17 mouse cellular contexts compared by ENCODE assay signal in genomic region chr19:32406717-32407116, GRCm38 (mm10). TPM values are rescaled to one million over a fixed set of nuclear protein-coding genes. Genes with fewer than 3 reads are reported as not detected.
DNase-seq lines count a peak whose midpoint lies in the region; ATAC-seq and TF ChIP-seq lines count a peak whose summit lies in the region.
"Had no signal": no experiment of that assay in that cellular context is flagged by ENCODE, and none has a peak within 500 bp of the region (broad histone marks: within the 10 kb centered on the region; RNA-seq: fewer than 3 reads in every experiment).

No protein-coding gene starts in this region.

- 65% methylated on average over 7 of the region's 7 CpGs for WGBS in intestine, embryonic 16.5 days

- no peaks in the 10 kb centered on the region for H3K36me3 ChIP-seq in CH12.LX (replicated peaks in 1 of 2; ENCODE audit: control insufficient read depth in 1 of 2, insufficient read depth in 1 of 2, low read length in 1 of 2)
- H3K36me3 ChIP-seq in intestine, embryonic 16.5 days (ENCODE audit: control insufficient read depth, insufficient read depth, low read length) = no peaks in the 10 kb centered on the region
- H3K36me3 ChIP-seq: hindbrain, embryonic 13.5 days; lung, embryonic 15.5 days had no signal

- H3K27ac ChIP-seq in CH12.LX (ENCODE audit: insufficient read depth, low read depth) = no peak overlapping the region
- H3K27ac ChIP-seq in intestine, embryonic 16.5 days (ENCODE audit: low read length) = no peak overlapping the region
- H3K27ac ChIP-seq: hindbrain, embryonic 13.5 days; lung, embryonic 15.5 days had no signal

- peaks cover 3 to 21% of the 10 kb centered on the region in 2 experiments; a peak in 3 of 4 replicates for H3K4me1 ChIP-seq in CH12.LX (ENCODE audit: control insufficient read depth in 1 of 2, insufficient read depth in 2 of 2)
- no peaks in the 10 kb centered on the region for H3K4me1 ChIP-seq in intestine, embryonic 16.5 days (ENCODE audit: control insufficient read depth, insufficient read depth, low read length)
- H3K4me1 ChIP-seq: hindbrain, embryonic 13.5 days; lung, embryonic 15.5 days had no signal

- peak; percentile 60 to 64 for DNase-seq in B cell, adult 2 months
- peak; percentile 37 for DNase-seq in CH12.LX (ENCODE audit: extremely low read depth)
- peak; percentile 68 for DNase-seq in thymus, postnatal 14 days
- no peak for DNase-seq in yolk sac, embryonic 10.5 days (ENCODE audit: low spot score)
- DNase-seq in urinary bladder, postnatal 4 days (ENCODE audit: low spot score in 2 of 2) = no peak
- DNase-seq: adrenal gland, adult 8-10 months; cerebellum, adult 18-20 months; forebrain, postnatal 0 days; gastrocnemius, postnatal 10 days; kidney, adult 11 months; kidney, postnatal 14 days had no signal

- no peak for TF ChIP-seq EP300 in CH12.LX (IDR thresholded peaks at IDR 0.05; ENCODE audit: low read length)

- TF ChIP-seq CTCF in CH12.LX (conservative IDR thresholded peaks at IDR 0.05 in 1 of 2, IDR thresholded peaks at IDR 0.05 in 1 of 2; ENCODE audit: low read depth in 2 of 2, low read length in 2 of 2) = no peak

- no peaks in the 10 kb centered on the region for H3K27me3 ChIP-seq in CH12.LX (replicated peaks)
- no peaks in the 10 kb centered on the region for H3K27me3 ChIP-seq in intestine, embryonic 16.5 days (replicated peaks; ENCODE audit: control insufficient read depth, insufficient read depth, low read length)
- H3K27me3 ChIP-seq: hindbrain, embryonic 13.5 days; lung, embryonic 15.5 days had no signal

- H3K9me3 ChIP-seq in CH12.LX (replicated peaks; ENCODE audit: low read length) = no peaks in the 10 kb centered on the region
- H3K9me3 ChIP-seq in intestine, embryonic 16.5 days (ENCODE audit: control insufficient read depth, low read length) = no peaks in the 10 kb centered on the region
- H3K9me3 ChIP-seq: hindbrain, embryonic 13.5 days; lung, embryonic 15.5 days; megakaryocyte, embryonic 14.5 days had no signal

- H3K79me2 ChIP-seq in CH12.LX (replicated peaks; ENCODE audit: control insufficient read depth, extremely low read depth, insufficient read depth, poor library complexity, severe bottlenecking) = no peaks in the 10 kb centered on the region

- no peak for TF ChIP-seq POLR2A in CH12.LX (IDR thresholded peaks at IDR 0.05; ENCODE audit: low read depth, low read length)

- no peak overlapping the region for H3K4me3 ChIP-seq in CH12.LX (replicated peaks in 1 of 3; ENCODE audit: low read depth in 2 of 3, low read length in 2 of 3, poor library complexity in 1 of 3)
- no peak overlapping the region for H3K4me3 ChIP-seq in intestine, embryonic 16.5 days (ENCODE audit: low read length)
- H3K4me3 ChIP-seq: erythroblast, embryonic 14.5 days; hindbrain, embryonic 13.5 days; lung, embryonic 15.5 days; megakaryocyte, embryonic 14.5 days had no signal

- no peak for TF ChIP-seq RAD21 in CH12.LX (IDR thresholded peaks at IDR 0.05; ENCODE audit: low read depth, low read length)

- ATAC-seq in megakaryocyte progenitor cell, adult 5-6 weeks (replicated peaks; ENCODE audit: poor library complexity) = peak; percentile 59
- no peak for ATAC-seq in intestine, embryonic 16.5 days
- ATAC-seq: forebrain, postnatal 0 days had no signal

- dilution Hi-C loops in CH12.LX (cut with MboI; ENCODE audit: extremely low pct_ligation_motif_present, extremely low pct_unique_long_range_greater_than_20kb, low sequenced_read_pairs) = no loop called here

- in situ Hi-C loops in CH12.LX (cut with MboI; ENCODE audit: low pct_ligation_motif_present, low pct_unique_long_range_greater_than_20kb, low sequenced_read_pairs) = no loop called here

- no peak overlapping the region for H3K9ac ChIP-seq in CH12.LX (ENCODE audit: insufficient read depth, low read depth)
- H3K9ac ChIP-seq in intestine, embryonic 16.5 days (ENCODE audit: low read depth, low read length) = no peak overlapping the region
- H3K9ac ChIP-seq: forebrain, postnatal 0 days; hindbrain, embryonic 13.5 days; lung, embryonic 15.5 days had no signal

- peak overlapping the region; percentile 42 for H3K4me2 ChIP-seq in CH12.LX (ENCODE audit: insufficient read depth, low read depth, poor library complexity, severe bottlenecking)
- H3K4me2 ChIP-seq in intestine, embryonic 16.5 days (ENCODE audit: low read depth, low read length) = no peak overlapping the region
- H3K4me2 ChIP-seq: hindbrain, embryonic 13.5 days; lung, embryonic 15.5 days had no signal

TF ChIP-seq in CH12.LX, 34 proteins besides CTCF, POLR2A, EP300 and RAD21:
- TF ChIP-seq BHLHE40 (IDR thresholded peaks at IDR 0.05; ENCODE audit: low read depth, low read length) (no peak), NELFE (IDR thresholded peaks at IDR 0.05; ENCODE audit: low read depth, low read length) (no peak), MAX (IDR thresholded peaks at IDR 0.05; ENCODE audit: low read length) (no peak), IRF4 (IDR thresholded peaks at IDR 0.05; ENCODE audit: low read depth, low read length) (no peak), CHD1 (IDR thresholded peaks at IDR 0.05; ENCODE audit: low read depth, low read length) (no peak), SMC3 (IDR thresholded peaks at IDR 0.05; ENCODE audit: low read depth, low read length) (no peak), ETS1 (conservative IDR thresholded peaks at IDR 0.05; ENCODE audit: low read depth, low read length) (no peak), POLR2AphosphoS2 (IDR thresholded peaks at IDR 0.05; ENCODE audit: low read depth, low read length) (no peak), NRF1 (IDR thresholded peaks at IDR 0.05; ENCODE audit: low read depth, low read length) (no peak), MEF2A (IDR thresholded peaks at IDR 0.05; ENCODE audit: borderline replicate concordance, low read depth, low read length) (no peak), USF2 (conservative IDR thresholded peaks at IDR 0.05; ENCODE audit: low read depth, low read length) (no peak), GABPA (IDR thresholded peaks at IDR 0.05; ENCODE audit: insufficient replicate concordance, low read depth, low read length) (no peak), MYC (IDR thresholded peaks at IDR 0.05; ENCODE audit: low read depth, low read length) (no peak), ZMIZ1 (IDR thresholded peaks at IDR 0.05; ENCODE audit: low read depth, low read length) (no peak), ZKSCAN1 (IDR thresholded peaks at IDR 0.05; ENCODE audit: borderline replicate concordance, low read depth, low read length) (no peak), HCFC1 (IDR thresholded peaks at IDR 0.05; ENCODE audit: low read depth, low read length) (no peak), ELF1 (IDR thresholded peaks at IDR 0.05; ENCODE audit: low read depth, low read length) (no peak), USF1 (IDR thresholded peaks at IDR 0.05; ENCODE audit: low read depth, low read length) (no peak), JUND (conservative IDR thresholded peaks at IDR 0.05; ENCODE audit: low read depth, low read length) (no peak)

RNA-seq across cellular contexts. Expression of gene Sgms1, which starts 17.2 kb away (rescaled TPM):
- total RNA-seq in CH12.LX (2012; rRNA removed) (1.4 and 2.3 TPM in 2 replicates), CH12.LX (2014; rRNA removed) (1.7 and 1.8 TPM in 2 replicates)
- 1.8 and 2.6 TPM in 2 replicates for polyA plus RNA-seq in CH12.LX (2012; ENCODE audit: insufficient read length, low read depth)
- total RNA-seq in megakaryocyte progenitor cell, adult 5-6 weeks (2015) = 15.9 and 24.8 TPM in 2 replicates
- total RNA-seq in megakaryocyte progenitor cell, adult 5-6 weeks (2017) = 16.4 and 21.5 TPM in 2 replicates
- 33.1 and 33.5 TPM in 2 replicates for polyA plus RNA-seq in intestine, embryonic 16.5 days (2015; fragmentation: Nextera tagmentation; extraction: Ambion mirVana)

RNA-seq across cellular contexts. Expression of gene Rpl9-ps6, which starts 59.7 kb away (rescaled TPM):
- total RNA-seq in CH12.LX (2012; rRNA removed) = 132 and 145 TPM in 2 replicates
- total RNA-seq in CH12.LX (2014; rRNA removed) = 772 and 843 TPM in 2 replicates
- polyA plus RNA-seq in CH12.LX (2012; ENCODE audit: insufficient read length, low read depth) = 149 and 309 TPM in 2 replicates
- total RNA-seq in megakaryocyte progenitor cell, adult 5-6 weeks (2015) = 253 and 285 TPM in 2 replicates
- total RNA-seq in megakaryocyte progenitor cell, adult 5-6 weeks (2017) = 104 and 124 TPM in 2 replicates
- 79.6 and 82.0 TPM in 2 replicates for polyA plus RNA-seq in intestine, embryonic 16.5 days (2015; fragmentation: Nextera tagmentation; extraction: Ambion mirVana)

Comparison
In these comparisons a context has a peak if more than half of its experiments do, and no peak if none do; other contexts are left out.
1. DNase-seq: peak in B cell, adult 2 months (2 of 2), CH12.LX (single experiment) and thymus, postnatal 14 days (single experiment); none in yolk sac, embryonic 10.5 days (single experiment) and urinary bladder, postnatal 4 days (0 of 2).
2. RNA of gene Sgms1, which starts 17.2 kb away (total RNA-seq): 15.9 to 24.8 TPM in megakaryocyte progenitor cell, adult 5-6 weeks; 1.4 to 2.3 TPM in CH12.LX; every median in the first group is over 4 times any median in the second.